Mouse (Mus musculus): ENCODE measurements at regions not wholly inside any gene's neighbourhood (a gene's known extent, or its start where the extent isn't known, plus 50 kb on each side); places are given as distances from the start of the nearest gene placed in this dataset.

DNA sequence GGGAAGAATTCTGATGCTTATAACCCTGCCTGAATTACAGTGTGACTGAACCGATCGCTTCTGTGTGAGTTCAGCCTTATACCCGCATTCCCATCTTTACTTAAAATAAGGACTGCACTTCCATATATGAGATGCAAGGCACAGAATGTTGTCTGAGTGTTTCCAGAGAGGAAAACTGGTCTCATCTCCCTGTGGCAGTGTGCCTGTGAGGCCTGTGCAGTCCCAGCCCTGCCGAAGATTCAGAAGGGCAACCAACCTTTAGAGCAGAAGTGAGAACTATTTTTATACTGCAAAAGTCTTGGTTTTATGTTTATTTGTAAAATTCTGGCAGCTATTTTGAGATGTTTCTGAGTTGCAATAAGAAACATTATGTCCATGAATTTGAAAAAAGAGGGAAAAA lies 432.5 kb downstream of the Rnf144a start:
- TF ChIP-seq CTCF (IDR thresholded peaks at IDR 0.05; ENCODE audit: low read depth, low read length): no peak
- no peak for TF ChIP-seq EP300 (IDR thresholded peaks at IDR 0.05; ENCODE audit: insufficient read depth, low read depth, low read length)
